Mouse (Mus musculus): ENCODE results near the gene Acads.

- TF ChIP-seq CTCF (IDR thresholded peaks at IDR 0.05; ENCODE audit: extremely low read depth, insufficient read length, insufficient replicate concordance, low read depth, low read length) (no peak), POLR2A (IDR thresholded peaks at IDR 0.05; ENCODE audit: low read depth, low read length) (no peak)
Observed at GRCm38 (mm10) chr5:115148378-115148777, 29.2 kb upstream of the Acads start.

All from small intestine, adult 2 months (tissue).